Mouse (Mus musculus): ENCODE results near the gene Rpsa.

- no peak for TF ChIP-seq CTCF (IDR thresholded peaks at IDR 0.05; ENCODE audit: insufficient read depth, low read length)
- TF ChIP-seq POLR2A (IDR thresholded peaks at IDR 0.05; ENCODE audit: borderline replicate concordance, extremely low read depth, low read depth, low read length), result no peak
Measured at GRCm38 (mm10) chr9:120174436-120175137, 47.1 kb downstream of the Rpsa start.

All from lung, adult 2 months (tissue).